Mouse (Mus musculus): ENCODE measurements at regions not wholly inside any gene's neighbourhood (a gene's known extent, or its start where the extent isn't known, plus 50 kb on each side); places are given as distances from the start of the nearest gene placed in this dataset.

GRCm38 (mm10) chr12:27083645-27084550 is 258.5 kb downstream of the Sox11 start:
- TF ChIP-seq CTCF (IDR thresholded peaks at IDR 0.05; ENCODE audit: low read depth) = no peak
- TF ChIP-seq EP300 (optimal IDR thresholded peaks at IDR 0.05) = no peak
